Mouse (Mus musculus) layer of hippocampus, postnatal 36 days (tissue): ENCODE measurements around the gene Tmem198. TPM values are rescaled to one million over a fixed set of nuclear protein-coding genes. Genes with fewer than 3 reads are reported as not detected.

Experiments
- DNase-seq, 2 experiments: peaks; one replicate each; pipeline ENCODE4 v3.0.0; 2022
- total RNA-seq, 2 experiments: library from RNA; stranded (reverse); gene quantifications; 2 replicates each; pipeline ENCODE4 v1.2.3; 2021

Gene Tmem198
- total RNA-seq, 2 experiments from 2014 or later: 68.8 to 71.4 TPM

- DNase-seq: no peak
Observed at GRCm38 (mm10) chr1:75455948-75456347, 23.4 kb upstream of the Tmem198 start.

GRCm38 (mm10) chr1:75456746-75457564 lies 22.4 kb upstream of the Tmem198 start:
- DNase-seq: no peak

- DNase-seq: no peak
Observed at GRCm38 (mm10) chr1:75457710-75458024, 21.7 kb upstream of the Tmem198 start.

- peak in 1 of 2 experiments; percentile 59 for DNase-seq
Observed at GRCm38 (mm10) chr1:75458025-75458788, 21.1 kb upstream of the Tmem198 start.

- DNase-seq: peak in 1 of 2 experiments; percentile 46
Observed at GRCm38 (mm10) chr1:75458789-75459684, 20.3 kb upstream of the Tmem198 start.

- DNase-seq: no peak
Observed at GRCm38 (mm10) chr1:75460297-75460696, 19.0 kb upstream of the Tmem198 start.

- no peak for DNase-seq
Observed at GRCm38 (mm10) chr1:75462636-75463035, 16.7 kb upstream of the Tmem198 start.

GRCm38 (mm10) chr1:75463652-75464204 lies 15.6 kb upstream of the Tmem198 start:
- DNase-seq: no peak

GRCm38 (mm10) chr1:75467215-75467927 lies 12.0 kb upstream of the Tmem198 start:
- DNase-seq: peak; percentile 81 to 84

GRCm38 (mm10) chr1:75469287-75469825 lies 10.0 kb upstream of the Tmem198 start:
- DNase-seq: no peak

- no peak for DNase-seq
Observed at GRCm38 (mm10) chr1:75476441-75476840, 2.9 kb upstream of the Tmem198 start.

- DNase-seq: peak; percentile 79 to 86
Observed at GRCm38 (mm10) chr1:75477264-75477965, 1.9 kb upstream of the Tmem198 start.

- DNase-seq: peak in 1 of 2 experiments; percentile 29
Observed at GRCm38 (mm10) chr1:75477966-75478290, 1.4 kb upstream of the Tmem198 start.

- no peak for DNase-seq
Observed at GRCm38 (mm10) chr1:75478497-75478896, 835 bp upstream of the Tmem198 start.

GRCm38 (mm10) chr1:75479635-75479989 lies 280 bp downstream of the Tmem198 start:
- DNase-seq: peak in 1 of 2 experiments; percentile 35

- no peak for DNase-seq
Observed at GRCm38 (mm10) chr1:75480036-75480435, 704 bp downstream of the Tmem198 start.

GRCm38 (mm10) chr1:75480735-75481134 lies 1.4 kb downstream of the Tmem198 start:
- peak in 1 of 2 experiments; percentile 23 for DNase-seq

- DNase-seq: no peak
Observed at GRCm38 (mm10) chr1:75486561-75486960, 7.2 kb downstream of the Tmem198 start.

- no peak for DNase-seq
Observed at GRCm38 (mm10) chr1:75487040-75487404, 7.7 kb downstream of the Tmem198 start.

- DNase-seq: peak; percentile 47 to 50
Observed at GRCm38 (mm10) chr1:75487405-75488161, 8.3 kb downstream of the Tmem198 start.
